Mouse (Mus musculus) midbrain, embryonic 14.5 days (tissue): Measurements from ENCODE around the gene Defb20. TPM values are rescaled to one million over a fixed set of nuclear protein-coding genes. Genes with fewer than 3 reads are reported as not detected.

Experiments
- ATAC-seq: fragments of 200-750 bp; cut with Nextera tagmentation; 2 replicates; pipeline ENCODE4 v1.8.0; 2017; ENCODE audit warnings: moderate number of reproducible peaks, moderate library complexity; ENCODE audit not compliant: low FRiP score, low TSS enrichment
- DNase-seq: peaks from one replicate; pipeline ENCODE4 v3.0.0-alpha.2; 2015
- H3K27ac ChIP-seq: fragments of 300-500 bp; sonication (generic); replicated peaks from 2 replicates; pipeline ENCODE4 v1.5.1; 2014; ENCODE audit warnings: mild to moderate bottlenecking, low read depth, low read length, moderate library complexity
- H3K27me3 ChIP-seq: fragments of 300-500 bp; sonication (generic); 2 replicates; pipeline ENCODE4 v1.6.1; 2014; ENCODE audit warnings: low read length, control low read depth, mixed read lengths; ENCODE audit not compliant: control insufficient read depth, insufficient read depth
- H3K36me3 ChIP-seq: fragments of 300-500 bp; sonication (generic); 2 replicates; pipeline ENCODE4 v1.6.1; 2014; ENCODE audit warnings: low read length, control low read depth; ENCODE audit not compliant: control insufficient read depth, insufficient read depth
- H3K4me1 ChIP-seq: fragments of 300-500 bp; sonication (generic); 2 replicates; pipeline ENCODE4 v1.6.1; 2014; ENCODE audit warnings: mild to moderate bottlenecking, antibody characterized with exemption, low read length, control low read depth; ENCODE audit not compliant: control insufficient read depth, insufficient read depth
- H3K4me2 ChIP-seq: fragments of 300-500 bp; sonication (generic); 2 replicates; pipeline ENCODE4 v1.6.1; 2014; ENCODE audit warnings: mild to moderate bottlenecking, low read length, moderate library complexity
- H3K4me3 ChIP-seq: fragments of 300-500 bp; sonication (generic); replicated peaks from 2 replicates; pipeline ENCODE4 v1.5.1; 2014; ENCODE audit warnings: low read depth, low read length
- H3K9ac ChIP-seq: fragments of 300-500 bp; sonication (generic); replicated peaks from 2 replicates; pipeline ENCODE4 v1.6.1; 2014; ENCODE audit warnings: mild to moderate bottlenecking, low read length, moderate library complexity
- H3K9me3 ChIP-seq: fragments of 300-500 bp; sonication (generic); 2 replicates; pipeline ENCODE4 v1.6.1; 2016; ENCODE audit warnings: low read length, control low read depth, mixed read lengths; ENCODE audit not compliant: control insufficient read depth
- WGBS: fragments of 180-500 bp; shearing (Covaris S2); extraction: QIAGEN DNeasy Blood & Tissue Kit; methylation state at CpG from one replicate; pipeline ENCODE4 v1.1.7; 2014; 5-methylcytosine and 5-hydroxymethylcytosine counted together
- polyA plus RNA-seq: library from polyadenylated mRNA; unstranded; fragments of >200 nt; fragmentation: Nextera tagmentation; extraction: Ambion mirVana; gene quantifications from 2 replicates; pipeline ENCODE4 v1.2.1, GENCODE M21; 2014

The Defb20 gene
- polyA plus RNA-seq, 1 experiment from 2014 or later: not detected

DNA sequence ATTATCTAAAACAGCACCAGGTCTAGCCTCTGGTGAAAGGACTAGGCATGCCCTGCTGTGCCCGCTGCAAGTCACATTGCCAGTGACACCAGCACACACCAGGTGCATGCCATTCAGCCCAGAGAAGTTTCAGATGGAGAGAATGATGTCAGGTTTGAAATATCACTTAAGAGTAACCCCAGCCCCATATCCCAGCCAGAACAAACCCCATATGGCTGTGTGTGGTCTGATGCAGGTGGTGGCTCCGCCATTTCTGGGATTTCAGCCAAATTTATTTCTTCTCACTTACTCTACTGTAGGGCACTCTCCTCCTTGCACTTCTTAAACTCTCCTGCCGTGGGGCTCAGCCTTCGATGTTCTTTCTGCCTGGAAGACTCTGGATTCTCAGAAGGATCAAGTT lies 39.2 kb downstream of the Defb20 start:
- Histone ChIP-seq H3K9me3 (no peaks in the 10 kb centered on the region), H3K36me3 (no peaks in the 10 kb centered on the region), H3K27me3 (no peaks in the 10 kb centered on the region), H3K4me1 (no peaks in the 10 kb centered on the region), H3K27ac (no peak overlapping the region), H3K9ac (no peak overlapping the region), H3K4me2 (no peak overlapping the region), H3K4me3 (no peak overlapping the region)
- DNase-seq (no peak), ATAC-seq (no peak)
- 89% methylated on average over 4 of the region's 4 CpGs for WGBS

DNA sequence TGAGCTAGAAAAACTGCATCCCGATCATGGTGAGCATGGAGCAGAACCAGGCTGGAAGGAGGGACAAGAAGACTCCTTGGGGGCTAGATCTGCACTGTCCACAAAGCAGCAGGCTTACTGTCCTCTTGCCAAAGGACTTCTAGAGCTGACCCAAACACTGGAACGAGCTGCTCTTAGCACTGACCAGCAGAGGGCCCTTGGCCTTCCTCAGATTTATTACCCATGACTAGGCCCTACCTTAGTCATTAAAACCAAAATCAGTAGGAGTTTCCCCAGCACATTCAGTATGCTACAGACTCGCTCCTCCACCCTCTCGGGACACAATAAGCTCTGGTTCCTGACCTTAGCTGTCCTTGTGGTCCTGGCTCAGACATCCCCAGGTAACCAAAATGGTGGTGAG lies 41.1 kb downstream of the Defb20 start, which contains the start of gene Defb28:
TSS of gene Defb28 (plus strand) at position 275 of the 400 bp plus-strand sequence.
- no peaks in the 10 kb centered on the region for H3K27me3 ChIP-seq
- no peaks in the 10 kb centered on the region for H3K4me1 ChIP-seq
- no peak within 1 kb of the TSS for H3K9ac ChIP-seq
- WGBS: 78% methylated on average over 4 of the region's 4 CpGs
- no peak within 1 kb of the TSS for H3K27ac ChIP-seq
- H3K4me2 ChIP-seq: no peak within 1 kb of the TSS
- DNase-seq (no peak), ATAC-seq (no peak)
- H3K4me3 ChIP-seq: no peak within 1 kb of the TSS
- H3K9me3 ChIP-seq: no peaks in the 10 kb centered on the region
- no peaks in the 10 kb centered on the region for H3K36me3 ChIP-seq

Other genes with a start within 250 kb of the Defb20 start
- 23.3 and 28.8 TPM in 2 replicates for gene Tbc1d20, start 183.2 kb upstream of the Defb20 start, polyA plus RNA-seq
- 108 and 109 TPM in 2 replicates for gene Rbck1, start 144.4 kb upstream of the Defb20 start, polyA plus RNA-seq
- gene Trib3, start 133.0 kb upstream of the Defb20 start, polyA plus RNA-seq: 0.62 and 1.2 TPM in 2 replicates
- gene Nrsn2, start 100.4 kb upstream of the Defb20 start, polyA plus RNA-seq: 40.1 and 49.0 TPM in 2 replicates
- 21.9 and 25.4 TPM in 2 replicates for gene Sox12, start 79.0 kb upstream of the Defb20 start, polyA plus RNA-seq
- 18.0 and 19.3 TPM in 2 replicates for gene Zcchc3, start 62.0 kb upstream of the Defb20 start, polyA plus RNA-seq
- 1.0 and 1.1 TPM in 2 replicates for gene 6820408C15Rik, start 61.5 kb upstream of the Defb20 start, polyA plus RNA-seq
- gene Defb23, start 12.4 kb upstream of the Defb20 start, polyA plus RNA-seq: not detected in 2 replicates
- not detected in 2 replicates for gene Defb22, start 13.1 kb downstream of the Defb20 start, polyA plus RNA-seq
- not detected in 2 replicates for gene Defb26, start 34.6 kb downstream of the Defb20 start, polyA plus RNA-seq
- not detected in 2 replicates for gene Defb28, start 41.2 kb downstream of the Defb20 start, polyA plus RNA-seq
- gene Defb29, start 63.0 kb downstream of the Defb20 start, polyA plus RNA-seq: not detected in 2 replicates
- gene Gm17416, start 92.3 kb downstream of the Defb20 start, polyA plus RNA-seq: not detected in 2 replicates
- gene Defb21, start 95.7 kb downstream of the Defb20 start, polyA plus RNA-seq: not detected in 2 replicates
- not detected in 2 replicates for gene Defb19, start 103.2 kb downstream of the Defb20 start, polyA plus RNA-seq
- not detected in 2 replicates for gene Defb45, start 122.3 kb downstream of the Defb20 start, polyA plus RNA-seq
- gene Defb36, start 127.3 kb downstream of the Defb20 start, polyA plus RNA-seq: not detected in 2 replicates
- gene Defb25, start 146.0 kb downstream of the Defb20 start, polyA plus RNA-seq: not detected in 2 replicates
- gene Rem1, start 149.9 kb downstream of the Defb20 start, polyA plus RNA-seq: 0.12 and 0.27 TPM in 2 replicates
- gene H13, start 192.4 kb downstream of the Defb20 start, polyA plus RNA-seq: 177 and 184 TPM in 2 replicates
- gene Mcts2, start 210.0 kb downstream of the Defb20 start, polyA plus RNA-seq: 39.9 and 41.4 TPM in 2 replicates